16 mouse cellular contexts compared by ENCODE assay signal in the genomic region with DNA sequence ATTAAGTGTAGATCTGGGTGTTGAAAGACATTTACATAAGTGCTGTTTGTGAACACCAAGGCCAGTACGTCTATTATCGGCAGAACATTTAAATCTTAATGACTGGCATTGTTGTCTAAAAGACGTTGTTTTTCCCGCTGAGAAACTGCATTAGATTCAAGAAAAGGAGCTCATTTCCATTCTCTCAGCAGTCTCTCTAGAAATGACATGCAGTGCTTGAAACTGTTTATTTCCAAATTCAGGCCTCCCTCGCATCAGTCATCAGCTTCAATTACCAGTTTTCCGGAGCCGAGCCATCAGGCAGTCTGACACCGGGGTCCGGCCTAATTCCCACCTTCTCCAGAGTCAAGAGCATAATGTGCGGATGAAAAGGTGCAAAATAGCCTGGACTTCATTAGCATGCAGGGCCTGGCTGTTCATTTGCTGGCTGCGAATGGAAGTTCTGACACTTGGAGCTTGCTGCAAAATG. TPM values are rescaled to one million over a fixed set of nuclear protein-coding genes. Genes with fewer than 3 reads are reported as not detected.
DNase-seq lines count a peak whose midpoint lies in the region; ATAC-seq and TF ChIP-seq lines count a peak whose summit lies in the region.
"Had no signal": no experiment of that assay in that cellular context is flagged by ENCODE, and none has a peak within 500 bp of the region (broad histone marks: within the 10 kb centered on the region; RNA-seq: fewer than 3 reads in every experiment).

No protein-coding gene starts in this region.

- no peak for DNase-seq in heart, postnatal 4 days
- DNase-seq in midbrain, postnatal 0 days (ENCODE audit: low spot score): no peak
- no peak for DNase-seq in frontal cortex, postnatal 36 days (ENCODE audit: low spot score in 2 of 2)
- no peak for DNase-seq in thymus, postnatal 25 days
- DNase-seq: adrenal gland, postnatal 25 days; cerebellum, postnatal 36 days; heart, postnatal 36 days; kidney, adult 9 months; liver, embryonic 13.5 days; lung, postnatal 36 days had no signal

- H3K9ac ChIP-seq in heart, embryonic 15.5 days: no peak overlapping the region
- H3K9ac ChIP-seq in forebrain, embryonic 12.5 days: no peak overlapping the region
- H3K9ac ChIP-seq in hindbrain, embryonic 12.5 days: no peak overlapping the region
- H3K9ac ChIP-seq in midbrain, postnatal 0 days (replicated peaks; ENCODE audit: low read length, poor library complexity, severe bottlenecking): no peak overlapping the region
- H3K9ac ChIP-seq in intestine, embryonic 16.5 days (ENCODE audit: low read depth, low read length): no peak overlapping the region
- H3K9ac ChIP-seq: liver, embryonic 13.5 days had no signal

- TF ChIP-seq CTCF in midbrain, postnatal 0 days (IDR thresholded peaks at IDR 0.05): no peak

- H3K27me3 ChIP-seq in heart, embryonic 15.5 days: peaks cover 24% of the 10 kb centered on the region; the same call in 1 of the 2 replicates
- peaks cover 47% of the 10 kb centered on the region for H3K27me3 ChIP-seq in forebrain, embryonic 12.5 days
- H3K27me3 ChIP-seq in hindbrain, embryonic 12.5 days: peaks cover 35% of the 10 kb centered on the region
- H3K27me3 ChIP-seq in midbrain, postnatal 0 days (ENCODE audit: insufficient read depth, low read length): peaks cover 7% of the 10 kb centered on the region
- H3K27me3 ChIP-seq in intestine, embryonic 16.5 days (replicated peaks; ENCODE audit: control insufficient read depth, insufficient read depth, low read length): no peaks in the 10 kb centered on the region

- peak overlapping the region; percentile 48 for H3K4me2 ChIP-seq in heart, embryonic 15.5 days
- H3K4me2 ChIP-seq in forebrain, embryonic 12.5 days: peak overlapping the region; percentile 27; the same call in 1 of the 2 replicates
- H3K4me2 ChIP-seq in hindbrain, embryonic 12.5 days (replicated peaks): 0 out of 2 replicates have a peak overlapping the region, but pooled peaks have one; percentile 19
- H3K4me2 ChIP-seq in midbrain, postnatal 0 days (ENCODE audit: low read depth, low read length, poor library complexity, severe bottlenecking): peak overlapping the region; percentile 20
- H3K4me2 ChIP-seq in intestine, embryonic 16.5 days (ENCODE audit: low read depth, low read length): no peak overlapping the region
- H3K4me2 ChIP-seq: liver, embryonic 13.5 days had no signal

- H3K9me3 ChIP-seq in heart, embryonic 15.5 days (replicated peaks): no peaks in the 10 kb centered on the region
- H3K9me3 ChIP-seq in forebrain, embryonic 12.5 days: no peaks in the 10 kb centered on the region
- H3K9me3 ChIP-seq in hindbrain, embryonic 12.5 days (replicated peaks): no peaks in the 10 kb centered on the region
- H3K9me3 ChIP-seq in midbrain, postnatal 0 days (ENCODE audit: low read length): no peaks in the 10 kb centered on the region
- H3K9me3 ChIP-seq in intestine, embryonic 16.5 days (ENCODE audit: control insufficient read depth, low read length): no peaks in the 10 kb centered on the region
- H3K9me3 ChIP-seq: liver, embryonic 13.5 days had no signal

- H3K4me3 ChIP-seq in heart, embryonic 15.5 days: no peak overlapping the region
- H3K4me3 ChIP-seq in forebrain, embryonic 12.5 days (replicated peaks): no peak overlapping the region
- no peak overlapping the region for H3K4me3 ChIP-seq in hindbrain, embryonic 12.5 days
- H3K4me3 ChIP-seq in midbrain, postnatal 0 days (ENCODE audit: low read depth, low read length): no peak overlapping the region
- H3K4me3 ChIP-seq in intestine, embryonic 16.5 days (ENCODE audit: low read length): no peak overlapping the region
- H3K4me3 ChIP-seq: liver, embryonic 13.5 days had no signal

- no peaks in the 10 kb centered on the region for H3K36me3 ChIP-seq in heart, embryonic 15.5 days
- no peaks in the 10 kb centered on the region for H3K36me3 ChIP-seq in forebrain, embryonic 12.5 days (replicated peaks)
- H3K36me3 ChIP-seq in hindbrain, embryonic 12.5 days: no peaks in the 10 kb centered on the region
- H3K36me3 ChIP-seq in midbrain, postnatal 0 days (ENCODE audit: insufficient read depth, low read length): no peaks in the 10 kb centered on the region
- H3K36me3 ChIP-seq in intestine, embryonic 16.5 days (ENCODE audit: control insufficient read depth, insufficient read depth, low read length): no peaks in the 10 kb centered on the region
- H3K36me3 ChIP-seq: liver, embryonic 13.5 days had no signal

- no peak overlapping the region for H3K27ac ChIP-seq in heart, embryonic 15.5 days
- H3K27ac ChIP-seq in forebrain, embryonic 12.5 days: peak overlapping the region; percentile 53; the same call in 1 of the 2 replicates
- no peak overlapping the region for H3K27ac ChIP-seq in hindbrain, embryonic 12.5 days
- no peak overlapping the region for H3K27ac ChIP-seq in midbrain, postnatal 0 days (ENCODE audit: low read depth, low read length)
- no peak overlapping the region for H3K27ac ChIP-seq in intestine, embryonic 16.5 days (ENCODE audit: low read length)
- H3K27ac ChIP-seq: liver, embryonic 13.5 days; stomach, postnatal 0 days had no signal

- ATAC-seq in heart, embryonic 15.5 days (replicated peaks; ENCODE audit: insufficient number of reproducible peaks, insufficient read depth, low FRiP score, low read depth): no peak
- peak; percentile 89 for ATAC-seq in forebrain, embryonic 12.5 days (ENCODE audit: low FRiP score)
- ATAC-seq in hindbrain, embryonic 12.5 days (ENCODE audit: low FRiP score): no peak
- ATAC-seq in midbrain, postnatal 0 days (ENCODE audit: low FRiP score): no peak
- ATAC-seq in intestine, embryonic 16.5 days: no peak
- ATAC-seq: CD4-positive, CD25-positive, alpha-beta regulatory T cell, adult 4 months had no signal

- peaks cover 10% of the 10 kb centered on the region for H3K4me1 ChIP-seq in heart, embryonic 15.5 days (replicated peaks)
- peaks cover 15% of the 10 kb centered on the region for H3K4me1 ChIP-seq in forebrain, embryonic 12.5 days
- H3K4me1 ChIP-seq in hindbrain, embryonic 12.5 days: peaks cover 10% of the 10 kb centered on the region
- H3K4me1 ChIP-seq in midbrain, postnatal 0 days (ENCODE audit: insufficient read depth, low read length): no peaks in the 10 kb centered on the region
- H3K4me1 ChIP-seq in intestine, embryonic 16.5 days (ENCODE audit: control insufficient read depth, insufficient read depth, low read length): no peaks in the 10 kb centered on the region
- H3K4me1 ChIP-seq: liver, embryonic 13.5 days had no signal

- WGBS in heart, embryonic 15.5 days: 37% methylated on average over 11 of the region's 11 CpGs
- 14% methylated on average over 11 of the region's 11 CpGs for WGBS in forebrain, embryonic 12.5 days
- WGBS in hindbrain, embryonic 12.5 days: 26% methylated on average over 11 of the region's 11 CpGs
- WGBS in midbrain, postnatal 0 days: 25% methylated on average over 11 of the region's 11 CpGs
- 65% methylated on average over 11 of the region's 11 CpGs for WGBS in intestine, embryonic 16.5 days

RNA-seq across cellular contexts. Expression of gene Kiz, which starts 32.1 kb away (rescaled TPM):
- 27.9 and 30.2 TPM in 2 replicates for polyA plus RNA-seq in heart, embryonic 15.5 days (2015; fragmentation: Nextera tagmentation; extraction: Ambion mirVana)
- total RNA-seq in heart, postnatal 4 days (2021): 10 to 100 TPM; 34.7 to 40.7 TPM
- polyA plus RNA-seq in forebrain, embryonic 12.5 days (2016; fragmentation: Nextera tagmentation; extraction: Ambion mirVana): 29.2 and 31.5 TPM in 2 replicates
- polyA plus RNA-seq in hindbrain, embryonic 12.5 days (2016; fragmentation: Nextera tagmentation; extraction: Ambion mirVana): 27.6 and 33.2 TPM in 2 replicates
- total RNA-seq in midbrain, postnatal 0 days (2014; rRNA removed): 14.2 and 16.1 TPM in 2 replicates
- polyA plus RNA-seq in midbrain, postnatal 0 days (2015; fragmentation: Nextera tagmentation; extraction: Ambion mirVana): 17.4 and 18.0 TPM in 2 replicates
- polyA plus RNA-seq in intestine, embryonic 16.5 days (2015; fragmentation: Nextera tagmentation; extraction: Ambion mirVana): 18.3 and 20.7 TPM in 2 replicates
